Mouse (Mus musculus) kidney, postnatal 14 days (tissue): ENCODE results near the gene Cpox.
"Not testable (repeated sequence)": the region's sequence is repeated elsewhere in the genome, so short reads cannot be mapped to it uniquely, and the experiment has no call there.

Experiments
- DNase-seq: peaks from one replicate; pipeline ENCODE4 v3.0.0; 2022; ENCODE audit warnings: mixed read lengths

Cpox gene

DNA sequence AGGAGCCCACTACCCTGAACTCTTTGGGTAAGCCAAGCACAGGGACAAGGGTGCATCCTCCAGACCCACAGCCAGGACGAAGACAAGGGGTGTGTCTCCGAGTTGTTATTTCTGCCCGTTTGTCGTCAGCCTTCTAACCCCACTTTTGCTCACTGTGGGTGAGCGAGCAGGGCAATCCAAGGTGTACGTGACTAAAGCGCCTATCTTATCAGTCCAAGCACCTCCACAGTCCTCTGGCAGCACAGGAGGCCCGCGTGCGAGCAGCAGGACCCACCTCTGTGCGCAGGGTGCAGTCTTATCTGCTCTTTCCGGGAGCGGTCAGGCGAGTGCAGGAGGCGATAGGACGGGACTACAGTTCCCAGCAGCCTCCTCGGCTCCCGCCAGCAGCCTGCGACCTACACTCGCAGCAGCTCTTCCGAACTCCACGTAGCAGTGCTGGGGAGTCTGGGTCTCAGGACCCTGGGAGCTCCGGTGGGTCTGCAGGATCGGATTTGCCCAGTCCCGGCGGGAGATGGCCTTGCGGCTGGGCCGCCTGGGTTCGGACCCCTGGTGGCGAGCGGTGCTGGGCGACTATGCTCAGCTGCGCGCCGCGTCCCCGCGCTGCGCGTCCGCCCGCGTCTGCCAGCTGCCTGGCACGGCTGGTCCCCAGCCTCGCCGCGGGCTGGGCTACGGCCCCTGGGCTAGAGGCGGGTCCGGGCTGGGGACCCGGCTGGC, at the start of gene Cpox:
TSS of gene Cpox (plus strand) at position 376 of the 714 bp plus-strand sequence.
- peak; percentile 87 for DNase-seq

DNA sequence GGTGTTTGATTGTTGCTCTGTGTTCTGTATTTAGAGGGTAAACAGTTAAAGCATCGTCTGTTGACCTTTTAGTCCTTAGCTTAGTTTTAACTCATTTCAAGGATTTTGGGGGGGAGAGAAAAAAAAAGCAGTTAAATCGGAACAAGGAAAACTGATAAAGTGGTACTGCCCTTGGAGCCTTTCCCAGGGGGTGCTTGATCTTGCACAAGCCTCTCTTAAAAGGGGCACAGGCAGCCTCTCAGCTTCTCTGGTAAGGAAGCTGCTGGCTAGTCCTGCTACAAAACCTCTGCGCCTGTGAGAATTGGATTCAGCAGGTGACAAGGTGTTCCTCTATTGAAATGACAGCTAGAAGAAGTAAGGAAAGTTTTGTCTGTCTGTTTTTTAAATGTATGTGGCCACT, 47.7 kb upstream of the Cpox start:
- no peak for DNase-seq

DNA sequence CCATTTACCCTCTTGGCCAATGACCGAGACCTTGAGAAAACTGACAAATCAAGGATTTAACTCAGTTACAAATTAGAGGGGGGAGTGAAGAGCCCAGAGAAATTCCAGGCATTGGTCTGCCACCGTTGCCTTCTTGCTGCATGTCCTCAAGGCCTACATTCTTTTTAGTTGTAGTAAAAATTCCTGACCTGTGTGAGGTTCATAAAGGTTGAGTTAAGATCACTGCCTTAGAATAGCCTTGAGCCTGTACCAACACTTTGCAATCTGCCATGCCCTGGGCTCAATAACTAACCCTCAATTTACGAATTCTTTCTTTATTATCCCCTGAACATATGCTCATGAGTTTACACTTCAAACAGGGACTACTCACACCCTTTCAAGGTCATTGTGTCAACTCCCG, 47.0 kb upstream of the Cpox start:
- DNase-seq, result peak; percentile 34

DNA sequence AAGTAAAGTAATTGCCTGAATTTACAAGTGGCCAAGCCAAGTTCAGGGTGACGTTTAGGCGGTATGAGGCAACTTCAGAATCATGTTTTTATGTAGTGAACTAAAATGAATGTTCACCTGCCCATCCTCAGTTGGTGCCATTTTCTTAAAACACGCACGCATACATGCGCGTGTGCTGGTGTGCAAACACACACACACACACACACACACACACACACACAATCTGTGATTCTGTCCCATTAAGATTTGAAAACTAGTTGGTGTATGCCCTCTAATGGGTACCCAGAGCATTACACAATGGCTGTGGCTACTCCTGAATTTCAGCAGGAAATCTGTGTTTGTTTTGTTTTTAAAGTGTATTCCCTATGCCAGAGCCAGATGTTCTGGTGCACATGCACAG, 46.1 kb upstream of the Cpox start:
- DNase-seq, result peak; percentile 62

GRCm38 (mm10) chr16:58627597-58628335, 42.3 kb upstream of the Cpox start:
- DNase-seq, result no peak

- DNase-seq, result no peak
These were observed 41.8 kb upstream of the Cpox start for GRCm38 (mm10) chr16:58628336-58628680.

DNA sequence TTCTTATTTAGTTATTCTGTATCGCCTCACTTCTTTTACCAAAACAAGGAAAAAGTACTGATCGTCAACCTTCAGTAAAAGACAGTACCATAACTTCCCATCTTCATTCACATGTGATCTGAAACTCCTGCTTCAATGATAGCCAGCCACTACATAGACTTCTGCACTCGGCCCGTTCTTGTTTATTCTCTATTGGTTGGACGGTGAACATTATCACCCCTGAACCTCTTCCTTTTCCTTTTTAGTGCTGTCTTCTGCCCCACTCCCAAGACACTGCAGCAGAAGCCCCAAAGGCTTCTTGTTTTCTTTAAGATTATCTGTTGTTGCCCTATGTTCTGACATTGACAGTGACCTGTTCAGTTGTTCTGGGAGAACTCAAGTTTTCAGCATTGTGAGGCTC, 41.1 kb upstream of the Cpox start:
- DNase-seq, result no peak

DNA sequence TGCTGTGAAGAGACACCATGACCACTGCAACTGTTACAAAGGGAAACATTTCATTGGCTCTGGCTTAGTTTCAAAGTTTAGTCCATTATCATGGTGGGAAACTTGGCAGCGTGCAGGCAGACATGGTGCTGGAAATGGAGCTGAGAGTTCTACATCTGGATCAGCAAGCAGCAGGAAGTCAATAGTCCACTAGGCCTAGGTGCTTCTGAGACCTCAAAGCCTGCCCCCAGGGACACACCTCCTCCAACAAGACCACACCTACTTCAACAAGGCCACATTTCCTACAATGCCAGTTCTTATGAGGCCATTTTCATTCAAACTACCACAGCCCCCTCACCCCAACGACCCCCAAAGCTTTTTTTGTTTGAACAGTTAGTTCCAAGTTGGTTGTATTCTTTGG, 40.4 kb upstream of the Cpox start:
- DNase-seq, result no peak

- DNase-seq, result no peak
These were observed 34.2 kb upstream of the Cpox start for GRCm38 (mm10) chr16:58635866-58636265.

DNA sequence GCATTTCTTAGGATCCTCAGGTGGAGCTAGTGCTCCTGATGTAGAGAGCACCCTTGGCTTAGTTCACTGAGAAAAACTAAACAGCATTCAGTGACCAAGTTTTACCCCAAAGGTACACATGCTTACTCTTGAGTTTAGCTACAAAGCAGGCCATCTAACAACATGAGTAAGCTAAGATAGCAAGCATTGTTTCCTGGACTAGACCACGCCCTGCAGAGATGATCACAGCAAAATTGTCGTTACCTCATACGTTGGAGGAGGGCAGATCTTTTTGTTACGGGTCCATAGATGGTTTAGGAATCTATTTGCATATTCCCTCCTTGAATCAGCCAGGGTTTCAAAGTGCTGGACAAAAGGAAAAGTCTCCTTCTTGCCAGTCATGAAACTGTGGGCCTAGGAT, 32.6 kb upstream of the Cpox start:
- no peak for DNase-seq

DNA sequence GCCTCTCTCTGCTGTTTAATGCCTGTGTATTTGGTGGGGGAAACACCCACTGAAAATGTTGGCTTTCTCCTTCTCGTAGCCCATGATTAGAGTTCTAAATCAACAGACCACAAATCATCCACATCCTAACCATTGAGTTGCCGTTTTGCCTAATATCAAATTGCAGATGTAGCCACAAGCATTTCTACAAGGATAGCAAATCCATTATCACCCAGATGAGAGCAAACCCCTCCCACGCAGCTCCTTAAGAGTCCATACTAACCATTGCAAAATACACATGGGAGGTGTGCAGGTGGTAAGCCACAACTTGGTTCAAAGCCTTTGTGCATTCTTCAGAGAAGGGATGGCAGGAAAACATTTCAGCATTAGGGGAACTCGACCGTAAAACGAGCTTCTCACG, 32.1 kb upstream of the Cpox start:
- DNase-seq, result no peak

- DNase-seq, result no peak
These were observed 31.4 kb upstream of the Cpox start, which contains the start of gene E330017A01Rik for GRCm38 (mm10) chr16:58638689-58639175. Gene E330017A01Rik (minus strand): TSS chr16:58638739.

DNA sequence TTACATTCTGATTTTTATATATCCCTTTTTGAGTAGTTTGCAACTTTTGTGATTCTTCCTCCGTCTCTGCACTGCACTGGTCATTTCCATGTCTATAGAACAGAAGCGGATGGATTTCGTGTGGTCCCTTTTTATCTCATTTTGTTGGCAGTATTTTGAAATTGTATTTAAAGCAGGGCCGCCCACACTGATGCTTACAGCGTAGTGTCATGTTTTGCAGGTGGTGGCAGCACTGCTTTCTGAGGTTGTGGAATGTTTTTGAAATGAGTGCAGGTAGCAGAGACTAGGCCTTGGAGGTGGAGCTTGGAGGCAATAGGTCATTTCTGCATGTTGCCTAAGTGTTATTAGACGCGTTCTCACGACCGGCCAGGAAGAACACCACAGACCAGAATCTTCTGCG, 20.1 kb upstream of the Cpox start:
- no peak for DNase-seq

DNA sequence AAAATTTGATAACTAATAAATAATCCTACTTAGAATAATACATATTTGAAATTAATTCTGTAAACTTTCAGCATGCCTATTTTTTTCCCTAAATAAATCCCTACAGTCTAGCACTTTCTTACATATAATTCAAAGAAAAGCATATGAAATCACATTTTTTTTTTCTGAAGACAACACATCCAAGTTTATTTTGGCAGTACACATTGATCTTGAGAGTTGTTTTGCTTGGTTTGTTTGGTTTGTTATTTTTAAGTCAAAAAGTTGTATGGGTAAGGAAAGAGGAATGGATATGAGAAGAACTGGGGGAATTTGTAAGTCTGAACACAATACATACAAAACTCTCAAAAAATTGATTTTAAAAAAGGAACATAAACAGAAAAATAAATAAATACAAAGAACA, 14.3 kb upstream of the Cpox start:
- DNase-seq, result no peak

GRCm38 (mm10) chr16:58656526-58656925, 13.6 kb upstream of the Cpox start:
- no peak for DNase-seq

DNA sequence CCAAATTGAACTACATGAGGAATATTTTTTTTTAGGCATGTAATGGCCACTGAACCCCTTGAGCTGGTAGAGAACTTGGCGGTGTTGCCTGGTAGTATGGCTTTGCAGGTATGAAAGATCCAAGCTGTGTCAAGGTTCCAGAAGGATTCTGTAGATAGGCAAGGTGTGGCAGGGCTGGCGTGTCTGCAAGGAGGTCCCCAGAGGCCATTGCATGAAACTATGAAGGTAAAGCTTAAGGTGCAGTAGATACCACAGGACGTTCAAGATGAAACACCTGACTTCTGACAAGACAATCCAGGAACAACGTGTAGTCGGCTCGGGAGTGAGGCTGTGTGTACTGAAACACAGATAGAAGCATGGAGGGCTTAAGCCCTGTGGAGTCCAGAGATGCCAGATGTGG, 11.4 kb upstream of the Cpox start:
- no peak for DNase-seq

DNA sequence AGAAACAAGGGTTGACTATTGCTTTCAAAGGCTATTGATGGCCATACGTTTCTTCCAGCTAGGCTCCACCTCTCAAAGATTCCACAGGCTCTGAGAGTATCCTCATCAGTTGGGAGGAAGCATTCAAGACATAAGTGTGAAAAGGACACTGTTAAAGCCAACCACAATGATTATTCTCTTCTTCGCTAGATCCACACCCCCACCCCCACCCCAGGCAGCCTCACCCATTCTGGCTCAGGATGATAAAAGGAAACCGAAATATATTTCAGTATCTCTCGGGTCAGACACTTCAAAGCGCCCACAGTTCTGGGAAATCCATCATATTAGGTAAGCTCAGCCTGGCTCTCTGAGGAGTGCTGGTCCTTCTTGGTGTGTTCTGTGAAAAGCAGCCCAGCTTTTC, 8.3 kb upstream of the Cpox start:
- no peak for DNase-seq

DNA sequence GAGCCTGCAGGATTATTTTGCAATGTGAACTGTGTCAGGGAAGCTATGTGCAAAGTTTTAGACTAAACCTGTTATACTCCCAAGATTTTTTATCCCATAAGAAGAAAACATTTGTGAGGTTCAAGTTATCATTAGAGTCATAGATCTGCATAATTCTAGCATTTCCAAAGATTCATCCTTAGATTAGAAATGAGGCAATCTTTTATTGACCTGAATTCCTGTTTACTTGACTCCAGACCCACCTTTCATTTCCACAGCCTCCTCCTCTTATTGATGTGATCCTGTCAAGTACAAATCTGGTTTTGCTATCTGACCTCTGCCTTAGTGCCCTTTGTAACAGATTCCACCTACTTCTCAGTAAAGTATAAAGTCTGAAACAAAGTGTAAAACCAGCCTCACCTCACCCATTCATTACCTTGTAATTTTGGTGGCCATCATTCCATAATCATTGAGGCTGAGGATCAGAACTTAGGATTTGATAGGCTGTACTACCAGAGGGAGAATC, 7.8 kb upstream of the Cpox start:
- DNase-seq, result no peak

DNA sequence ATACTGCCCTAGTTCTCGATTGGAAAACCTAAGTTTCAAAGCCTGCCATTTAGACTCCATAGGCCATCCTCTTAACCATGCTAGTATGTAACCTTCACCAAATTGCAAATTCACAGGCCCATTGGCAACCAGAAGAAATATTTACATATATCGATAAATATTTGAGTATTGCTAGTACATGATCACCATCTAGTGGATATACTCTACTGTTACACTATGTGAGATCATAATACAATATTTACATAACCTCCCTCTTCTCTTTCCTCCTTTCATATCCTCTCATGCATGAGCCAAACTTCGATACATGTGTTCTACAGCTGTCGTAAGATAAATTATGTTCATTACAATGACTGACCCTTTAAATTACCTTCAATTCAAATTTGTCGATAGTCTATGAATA, 7.1 kb upstream of the Cpox start:
- DNase-seq, result no peak

DNA sequence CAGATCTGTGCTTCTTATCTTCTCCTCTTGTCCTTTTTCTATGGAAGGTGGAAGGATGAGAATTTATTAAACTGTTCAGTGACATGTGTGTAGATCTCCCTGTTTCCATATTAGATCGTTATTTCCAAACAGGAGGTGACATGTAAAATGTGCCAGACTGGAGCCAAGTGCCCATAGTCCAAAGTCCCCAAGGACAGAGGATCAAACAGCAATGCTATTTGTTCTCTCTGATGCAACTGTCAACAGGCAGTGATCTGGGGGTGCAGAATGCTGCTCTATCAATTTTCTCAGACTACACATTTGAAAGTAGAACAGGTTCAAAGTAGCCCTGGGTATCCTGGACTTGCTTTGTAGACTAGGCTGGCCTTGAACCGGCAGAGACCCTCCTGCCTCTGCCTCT, 6.3 kb upstream of the Cpox start:
- DNase-seq, result no peak

- DNase-seq, result not testable (repeated sequence)
These were observed 5.0 kb upstream of the Cpox start for GRCm38 (mm10) chr16:58665137-58665536.

GRCm38 (mm10) chr16:58666681-58667080, 3.4 kb upstream of the Cpox start:
- not testable (repeated sequence) for DNase-seq

DNA sequence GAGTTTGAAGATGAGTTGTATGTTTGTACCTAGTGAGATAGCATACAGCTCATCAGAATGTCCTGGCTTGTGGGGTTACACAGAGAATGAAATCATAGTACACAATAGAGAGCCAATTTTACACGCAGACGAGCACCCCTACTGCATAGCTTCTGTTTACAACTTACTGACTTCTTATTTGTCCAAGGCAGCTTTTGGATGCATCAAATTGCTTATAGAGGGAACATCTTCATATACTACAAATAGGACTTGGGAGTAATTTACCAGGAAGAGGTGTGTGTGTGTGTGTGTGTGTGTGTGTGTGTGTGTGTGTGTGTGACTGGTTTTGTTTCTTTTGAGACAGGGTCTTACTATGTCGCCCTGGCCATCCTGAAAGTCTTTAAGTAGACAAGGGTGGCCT, 1.5 kb upstream of the Cpox start:
- no peak for DNase-seq

DNA sequence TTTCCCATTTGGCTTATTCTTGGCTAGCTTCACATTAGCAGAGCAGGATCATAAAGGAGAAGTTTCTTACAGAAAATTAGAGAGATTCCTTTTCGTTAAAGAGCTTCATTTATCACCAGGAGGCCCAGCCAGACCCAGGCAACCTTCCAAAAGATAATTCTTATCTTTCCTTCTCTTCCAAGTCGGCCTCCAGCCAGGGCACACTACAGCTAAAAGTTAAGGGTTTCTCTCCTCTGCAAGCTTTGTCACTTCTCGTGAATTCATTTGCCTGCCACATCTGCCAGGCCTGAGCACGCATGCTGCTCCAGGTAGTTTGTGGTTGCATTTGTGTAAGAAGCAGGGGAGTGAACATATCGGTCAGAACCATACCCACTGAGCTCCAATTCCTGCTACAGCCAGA, 828 bp upstream of the Cpox start:
- DNase-seq, result no peak
